Mouse (Mus musculus) cerebellum, adult 11-12 months (tissue): ENCODE results near the gene Qrfp.

Experiments used
- DNase-seq: peaks from one replicate; pipeline ENCODE4 v3.0.0; 2022

The Qrfp gene

GRCm38 (mm10) chr2:31810444-31810843 lies at the start of gene Qrfp:
TSS of gene Qrfp (minus strand) at chr2:31810580.
- DNase-seq = no peak

GRCm38 (mm10) chr2:31858500-31858899 lies 48.1 kb upstream of the Qrfp start:
- DNase-seq = no peak

- DNase-seq = no peak
Measured at GRCm38 (mm10) chr2:31857180-31857579, 46.8 kb upstream of the Qrfp start.

- DNase-seq = no peak
Measured at GRCm38 (mm10) chr2:31855991-31856390, 45.6 kb upstream of the Qrfp start.

- no peak for DNase-seq
Measured at GRCm38 (mm10) chr2:31850141-31850540, 39.8 kb upstream of the Qrfp start.

GRCm38 (mm10) chr2:31847908-31848307 lies 37.5 kb upstream of the Qrfp start:
- DNase-seq = peak; percentile 48

- DNase-seq = no peak
Measured at GRCm38 (mm10) chr2:31846692-31847660, 36.6 kb upstream of the Qrfp start.

- no peak for DNase-seq
Measured at GRCm38 (mm10) chr2:31845896-31846691, 35.7 kb upstream of the Qrfp start, which contains the start of gene Fibcd1. TSS of gene Fibcd1 (minus strand) at chr2:31846005.

- DNase-seq = no peak
Measured at GRCm38 (mm10) chr2:31845512-31845895, 35.1 kb upstream of the Qrfp start.

- DNase-seq = no peak
Measured at GRCm38 (mm10) chr2:31844729-31845136, 34.4 kb upstream of the Qrfp start.

GRCm38 (mm10) chr2:31838868-31839267 lies 28.5 kb upstream of the Qrfp start:
- DNase-seq = no peak

- DNase-seq = no peak
Measured at GRCm38 (mm10) chr2:31836985-31837384, 26.6 kb upstream of the Qrfp start.

- DNase-seq = no peak
Measured at GRCm38 (mm10) chr2:31836091-31836490, 25.7 kb upstream of the Qrfp start.

GRCm38 (mm10) chr2:31828311-31828825 lies 18.0 kb upstream of the Qrfp start:
- DNase-seq = no peak

- DNase-seq = no peak
Measured at GRCm38 (mm10) chr2:31827877-31828276, 17.5 kb upstream of the Qrfp start.

GRCm38 (mm10) chr2:31826094-31827085 lies 16.0 kb upstream of the Qrfp start:
- DNase-seq = peak; percentile 62

GRCm38 (mm10) chr2:31825469-31825911 lies 15.1 kb upstream of the Qrfp start:
- peak; percentile 64 for DNase-seq

GRCm38 (mm10) chr2:31823933-31824730 lies 13.8 kb upstream of the Qrfp start:
- peak; percentile 51 for DNase-seq

- peak; percentile 61 for DNase-seq
Measured at GRCm38 (mm10) chr2:31822524-31823371, 12.4 kb upstream of the Qrfp start.

GRCm38 (mm10) chr2:31815367-31815766 lies 5.0 kb upstream of the Qrfp start:
- peak; percentile 58 for DNase-seq
